Mouse (Mus musculus) liver, adult 2 months (tissue): ENCODE measurements around the gene Mtf1. TPM values are rescaled to one million over a fixed set of nuclear protein-coding genes. Genes with fewer than 3 reads are reported as not detected.

ENCODE experiments used
- DNase-seq: peaks from one replicate; pipeline ENCODE4 v3.0.0-alpha.2; 2011; ENCODE audit warnings: low read depth, low spot score; ENCODE audit errors: extremely low read depth
- H3K27ac ChIP-seq: fragments of 200-500 bp; replicated peaks from 2 replicates; pipeline ENCODE4 v1.5.1; 2012; ENCODE audit warnings: low read depth, mild to moderate bottlenecking, control low read depth, inconsistent platforms, low read length; ENCODE audit not compliant: insufficient read depth
- H3K27me3 ChIP-seq: fragments of 200-500 bp; 2 replicates; pipeline ENCODE4 v1.6.1; 2012; ENCODE audit warnings: mild to moderate bottlenecking, moderate library complexity, low read length, inconsistent platforms; ENCODE audit not compliant: control insufficient read depth, insufficient read depth
- H3K36me3 ChIP-seq: fragments of 200-500 bp; 2 replicates; pipeline ENCODE4 v1.6.1; 2012; ENCODE audit warnings: low read length, inconsistent platforms; ENCODE audit not compliant: control insufficient read depth, insufficient read depth
- H3K4me1 ChIP-seq: fragments of 200-500 bp; 2 replicates; pipeline ENCODE4 v1.6.1; 2011; ENCODE audit warnings: low read length; ENCODE audit not compliant: control insufficient read depth, insufficient read depth
- H3K4me3 ChIP-seq: fragments of 200-500 bp; 2 replicates; pipeline ENCODE4 v1.5.1; 2011; ENCODE audit warnings: low read depth, mild to moderate bottlenecking, control low read depth, low read length, moderate library complexity; ENCODE audit not compliant: insufficient read depth
- H3K79me2 ChIP-seq: fragments of 200-500 bp; 2 replicates; pipeline ENCODE4 v1.6.1; 2012; ENCODE audit warnings: inconsistent platforms, mild to moderate bottlenecking, low read length, moderate library complexity; ENCODE audit not compliant: control insufficient read depth, insufficient read depth
- H3K9ac ChIP-seq: fragments of 200-500 bp; 2 replicates; pipeline ENCODE4 v1.6.1; 2012; ENCODE audit warnings: low read depth, mild to moderate bottlenecking, control low read depth, inconsistent platforms, low read length
- CTCF ChIP-seq: fragments of 200-500 bp; IDR thresholded peaks from 2 replicates; pipeline ENCODE4 v1.5.1; 2011; ENCODE audit warnings: low read depth, low read length, control low read depth
- POLR2A ChIP-seq: fragments of 200-500 bp; IDR thresholded peaks from 2 replicates; pipeline ENCODE4 v1.6.1; 2011; ENCODE audit warnings: low read length, control low read depth; ENCODE audit not compliant: insufficient read depth; ENCODE audit errors: extremely low read depth
- WGBS: fragments of 180-500 bp; shearing (Covaris S2); methylation state at CpG from one replicate; pipeline ENCODE4 v1.1.7; 2018; 5-methylcytosine and 5-hydroxymethylcytosine counted together
- polyA plus RNA-seq: library from polyadenylated mRNA; depleted of rRNA; stranded (reverse); fragments of >200 nt; gene quantifications from 2 replicates; pipeline ENCODE4 v1.2.3, GENCODE M21; 2012
- total RNA-seq: library from RNA; depleted of rRNA; stranded (reverse); fragments of >200 nt; gene quantifications from 2 replicates; pipeline ENCODE4 v1.2.3, GENCODE M21; 2014

Mtf1 gene
- total and polyA plus RNA-seq, 2 experiments: 4.3 to 5.1 TPM

DNA sequence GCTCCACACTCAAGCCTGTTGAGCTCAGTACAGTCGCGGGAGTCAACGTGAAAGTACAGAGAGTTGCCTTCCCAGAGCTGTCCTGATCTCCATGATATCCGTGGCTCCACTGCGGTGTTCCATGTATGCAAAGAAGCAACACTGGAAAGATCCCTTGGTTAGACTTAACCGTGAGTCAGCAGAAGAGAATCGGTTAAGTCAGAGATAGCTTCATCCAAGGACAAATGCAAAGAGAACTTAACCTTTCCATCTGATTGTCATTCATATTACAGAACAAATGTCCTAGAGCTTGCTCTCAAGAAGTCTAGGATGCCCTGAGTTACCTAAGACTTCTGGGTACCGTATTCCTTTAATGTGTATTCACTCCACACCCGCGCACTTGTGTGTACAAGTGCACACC, 30.9 kb downstream of the Mtf1 start:
- 93% methylated on average over 10 of the region's 10 CpGs for WGBS
- no peak overlapping the region for H3K9ac ChIP-seq
- no peaks in the 10 kb centered on the region for H3K79me2 ChIP-seq
- no peak for DNase-seq
- H3K36me3 ChIP-seq: peaks cover 19% of the 10 kb centered on the region
- TF ChIP-seq POLR2A (no peak), CTCF (no peak)
- H3K4me1 ChIP-seq: no peaks in the 10 kb centered on the region
- H3K27me3 ChIP-seq: no peaks in the 10 kb centered on the region
- no peak overlapping the region for H3K27ac ChIP-seq
- no peak overlapping the region for H3K4me3 ChIP-seq

DNA sequence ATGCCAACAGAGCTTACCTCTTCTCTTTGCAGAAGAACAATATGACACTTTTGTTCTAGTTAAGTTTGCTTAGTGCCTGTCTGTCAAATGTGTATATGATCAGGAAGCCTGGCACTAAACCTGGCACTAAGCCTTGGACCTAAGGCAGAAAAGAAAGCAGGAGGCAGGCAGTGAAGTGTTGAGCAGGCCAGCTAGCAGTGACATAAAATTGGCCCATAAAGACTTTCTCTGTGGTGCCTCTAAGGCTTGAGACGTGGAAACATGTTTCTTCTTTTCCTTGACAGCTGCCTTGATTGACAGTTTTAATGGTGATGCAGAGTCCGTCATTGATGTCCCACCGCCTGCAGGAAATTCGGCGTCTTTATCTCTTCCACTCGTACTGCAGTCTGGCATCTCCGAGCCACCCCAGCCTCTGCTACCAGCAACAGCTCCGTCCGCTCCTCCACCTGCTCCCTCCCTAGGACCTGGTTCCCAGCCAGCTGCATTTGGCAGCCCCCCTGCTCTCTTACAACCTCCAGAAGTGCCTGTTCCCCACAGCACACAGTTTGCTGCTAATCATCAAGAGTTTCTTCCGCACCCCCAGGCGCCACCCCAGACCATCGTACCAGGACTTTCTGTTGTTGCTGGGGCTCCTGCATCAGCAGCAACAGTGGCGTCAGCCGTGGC, 36.3 kb downstream of the Mtf1 start:
- Histone ChIP-seq H3K36me3 (peaks cover 28% of the 10 kb centered on the region), H3K27me3 (no peaks in the 10 kb centered on the region), H3K4me3 (no peak overlapping the region), H3K9ac (no peak overlapping the region), H3K27ac (no peak overlapping the region), H3K79me2 (no peaks in the 10 kb centered on the region), H3K4me1 (no peaks in the 10 kb centered on the region)
- DNase-seq: no peak
- TF ChIP-seq CTCF (no peak), POLR2A (no peak)
- WGBS: 95% methylated on average over 14 of the region's 14 CpGs

DNA sequence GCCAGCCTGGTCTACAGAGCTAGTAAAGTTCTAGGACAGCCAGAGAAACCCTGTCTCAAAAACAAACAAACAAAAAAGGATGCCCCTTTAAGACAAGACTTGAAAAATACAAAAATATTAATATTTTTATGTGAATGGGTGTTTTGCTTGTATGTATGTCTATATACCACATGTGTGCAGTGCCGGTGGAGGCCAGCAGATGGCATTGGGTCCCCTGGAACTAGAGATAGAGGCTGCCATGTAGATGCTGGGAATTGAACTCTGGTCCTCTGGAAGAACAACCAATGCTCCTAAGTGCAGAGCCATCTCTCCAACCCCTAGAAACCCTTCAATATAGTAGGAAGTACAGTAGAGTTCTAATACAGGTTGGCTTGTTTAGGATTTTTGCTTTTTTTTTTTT, 39.1 kb downstream of the Mtf1 start:
- Histone ChIP-seq H3K4me3 (no peak overlapping the region), H3K27me3 (no peaks in the 10 kb centered on the region), H3K4me1 (no peaks in the 10 kb centered on the region), H3K27ac (no peak overlapping the region), H3K36me3 (peaks cover 27% of the 10 kb centered on the region), H3K79me2 (no peaks in the 10 kb centered on the region), H3K9ac (no peak overlapping the region)
- DNase-seq: no peak
- TF ChIP-seq POLR2A (no peak), CTCF (peak; percentile 34; the same call in 1 of the 2 replicates)
- 100% methylated on average over 1 of the region's 1 CpGs for WGBS

DNA sequence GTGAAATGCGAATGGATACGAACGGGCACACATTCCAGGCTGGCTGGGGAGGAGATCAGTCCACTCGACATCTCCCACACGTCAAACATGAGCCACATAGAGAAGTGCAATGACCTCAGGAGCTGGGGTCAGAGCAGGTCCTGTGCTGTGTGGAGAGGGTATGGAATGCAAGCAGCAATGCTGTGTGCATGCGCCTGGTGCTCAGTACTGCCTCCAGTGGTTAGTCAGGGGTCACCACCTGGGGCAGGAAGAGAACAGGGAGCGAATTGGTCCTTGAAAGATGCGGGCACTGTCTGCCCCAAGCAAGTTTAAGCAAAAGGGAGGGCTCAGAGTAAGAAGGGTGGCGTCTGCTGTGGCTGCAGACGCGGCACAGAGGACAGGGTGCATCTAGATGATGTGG, 41.6 kb downstream of the Mtf1 start:
- H3K9ac ChIP-seq: no peak overlapping the region

DNA sequence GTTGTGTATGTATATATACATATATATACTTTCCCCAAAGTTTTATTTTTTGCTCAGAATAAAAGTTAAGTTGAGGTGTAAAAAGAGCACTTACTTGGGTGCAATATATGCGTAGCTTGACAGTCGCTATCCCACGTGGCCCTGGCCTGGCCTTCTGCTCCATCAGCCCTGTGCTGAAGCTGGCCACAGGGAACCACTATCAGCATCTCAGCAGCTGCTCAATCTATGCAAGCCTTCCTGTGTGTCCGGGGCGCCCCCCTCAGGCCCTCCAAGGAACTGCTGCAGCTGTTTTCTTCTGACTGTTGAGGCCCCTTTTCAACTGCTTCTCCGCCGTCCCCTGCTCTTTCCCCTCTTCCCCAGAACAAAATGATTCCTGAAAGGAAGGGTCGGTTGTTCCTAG, 45.7 kb downstream of the Mtf1 start:
- Histone ChIP-seq H3K27ac (no peak overlapping the region), H3K79me2 (peaks cover 16% of the 10 kb centered on the region; the same call in 1 of the 2 replicates), H3K36me3 (no peaks in the 10 kb centered on the region), H3K9ac (no peak overlapping the region), H3K27me3 (no peaks in the 10 kb centered on the region), H3K4me3 (no peak overlapping the region), H3K4me1 (peaks cover 13% of the 10 kb centered on the region)
- WGBS: 18% methylated on average over 8 of the region's 8 CpGs
- DNase-seq: peak; percentile 41
- TF ChIP-seq POLR2A (no peak), CTCF (peak; percentile 88)

More for the DNA sequence above, 41.6 kb downstream of the Mtf1 start:
- no peaks in the 10 kb centered on the region for H3K4me1 ChIP-seq
- H3K27ac ChIP-seq: no peak overlapping the region
- no peak overlapping the region for H3K4me3 ChIP-seq
- H3K27me3 ChIP-seq: no peaks in the 10 kb centered on the region
- H3K79me2 ChIP-seq: no peaks in the 10 kb centered on the region
- 76% methylated on average over 11 of the region's 11 CpGs for WGBS
- DNase-seq: no peak
- no peak for TF ChIP-seq POLR2A
- TF ChIP-seq CTCF: peak; percentile 85
- peaks cover 16% of the 10 kb centered on the region; the same call in 1 of the 2 replicates for H3K36me3 ChIP-seq

DNA sequence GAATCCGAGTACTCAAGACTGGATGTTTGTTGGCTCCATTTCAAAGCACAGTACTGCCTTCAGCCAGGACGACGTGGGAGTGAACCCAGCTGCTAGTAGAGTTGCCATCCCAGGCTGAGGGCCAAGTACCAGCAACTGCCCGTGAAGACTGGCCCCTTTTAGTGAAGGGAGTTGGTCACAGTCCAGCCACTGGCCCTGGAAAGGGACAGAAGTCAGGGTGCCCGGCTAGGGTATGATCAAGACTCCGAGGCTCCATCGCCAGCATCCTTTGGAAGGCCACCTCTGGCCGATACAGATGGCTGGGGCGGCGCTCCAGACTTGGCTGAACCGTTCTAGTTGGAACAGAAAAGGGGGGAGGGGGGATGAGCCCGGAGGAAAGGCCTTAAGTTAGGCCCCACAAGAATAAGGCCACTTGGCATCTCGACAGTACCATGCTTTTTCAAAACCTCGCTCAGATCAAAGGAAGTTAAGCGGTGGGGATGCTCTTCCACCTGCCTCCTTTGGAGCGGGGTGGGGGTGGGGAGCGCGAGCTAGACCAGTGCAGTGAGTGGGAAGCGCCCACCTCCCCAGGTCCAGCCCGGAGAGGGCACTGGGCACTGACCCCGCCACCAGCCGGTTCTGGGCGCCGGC, 47.8 kb downstream of the Mtf1 start:
- Histone ChIP-seq H3K4me3 (peak overlapping the region; percentile 87), H3K79me2 (peaks cover 16% of the 10 kb centered on the region; the same call in 1 of the 2 replicates), H3K27ac (peak overlapping the region; percentile 55), H3K27me3 (no peaks in the 10 kb centered on the region), H3K9ac (peak overlapping the region; percentile 97), H3K36me3 (peaks cover 19% of the 10 kb centered on the region), H3K4me1 (peaks cover 13% of the 10 kb centered on the region)
- no peak for TF ChIP-seq POLR2A
- TF ChIP-seq CTCF: no peak
- under 1% methylated on average over 24 of the region's 24 CpGs for WGBS
- DNase-seq: peak; percentile 73
